Mouse (Mus musculus): ENCODE measurements around the gene Pde4b.

Pde4b gene

DNA sequence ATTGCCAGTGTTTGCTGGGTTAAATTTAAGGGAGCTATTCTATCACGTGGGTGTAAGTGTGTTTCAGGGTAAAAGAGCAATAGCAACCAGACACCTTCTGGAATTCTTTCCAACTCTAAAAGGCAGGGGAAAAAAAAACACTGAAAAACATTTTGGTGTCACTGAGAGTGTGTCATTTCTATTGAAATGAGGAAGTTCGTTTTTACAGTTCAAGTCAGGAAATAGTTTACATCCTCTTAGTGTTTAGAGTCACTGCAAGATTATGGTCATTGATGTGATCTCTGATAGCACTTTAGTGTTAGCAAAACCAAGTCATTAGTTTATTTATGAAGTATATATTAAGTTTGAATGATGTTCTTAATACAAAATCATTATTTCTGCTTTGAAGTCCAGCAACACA lies 559.7 kb downstream of the Pde4b start:
- in situ Hi-C loops (cut with MseI, MboI) = no loop called here

- in situ Hi-C loops (cut with MseI, MboI) = loop anchor here (5.0 to 10.0 kb wide), 2 partner anchors 163 to 431 kb away; no protein-coding TSS in a partner anchor
These were observed 568.0 kb downstream of the Pde4b start for GRCm38 (mm10) chr4:102655331-102655730.

- in situ Hi-C loops (cut with MseI, MboI) = loop anchor here (5.0 to 10.0 kb wide), 2 partner anchors 164 to 432 kb away; no protein-coding TSS in a partner anchor
These were observed 569.2 kb downstream of the Pde4b start for GRCm38 (mm10) chr4:102656494-102657036.
